Mouse (Mus musculus) forebrain, embryonic 13.5 days (tissue): ENCODE results near the gene Col1a1. TPM values are rescaled to one million over a fixed set of nuclear protein-coding genes. Genes with fewer than 3 reads are reported as not detected.

Experiments used
- ATAC-seq: fragments of 200-750 bp; cut with Nextera tagmentation; 2 replicates; pipeline ENCODE4 v1.8.0; 2017
- H3K27ac ChIP-seq: fragments of 300-500 bp; sonication (generic); 2 replicates; pipeline ENCODE4 v1.5.1; 2015; ENCODE audit warnings: inconsistent platforms, mild to moderate bottlenecking, moderate library complexity
- H3K27me3 ChIP-seq: fragments of 300-500 bp; sonication (generic); 2 replicates; pipeline ENCODE4 v1.6.1; 2015; ENCODE audit warnings: mild to moderate bottlenecking, inconsistent platforms
- H3K36me3 ChIP-seq: fragments of 300-500 bp; sonication (generic); 2 replicates; pipeline ENCODE4 v1.6.1; 2015; ENCODE audit warnings: mild to moderate bottlenecking, inconsistent platforms; ENCODE audit not compliant: poor library complexity, severe bottlenecking
- H3K4me1 ChIP-seq: fragments of 300-500 bp; sonication (generic); 2 replicates; pipeline ENCODE4 v1.6.1; 2015; ENCODE audit warnings: inconsistent platforms
- H3K4me2 ChIP-seq: fragments of 300-500 bp; sonication (generic); 2 replicates; pipeline ENCODE4 v1.6.1; 2015; ENCODE audit warnings: inconsistent platforms, mild to moderate bottlenecking, moderate library complexity
- H3K4me3 ChIP-seq: fragments of 300-500 bp; sonication (generic); 2 replicates; pipeline ENCODE4 v1.5.1; 2015; ENCODE audit warnings: mild to moderate bottlenecking, inconsistent platforms
- H3K9ac ChIP-seq: fragments of 300-500 bp; sonication (generic); 2 replicates; pipeline ENCODE4 v1.6.1; 2015; ENCODE audit warnings: mild to moderate bottlenecking, inconsistent platforms
- H3K9me3 ChIP-seq: fragments of 300-500 bp; sonication (generic); replicated peaks from 2 replicates; pipeline ENCODE4 v1.6.1; 2016; ENCODE audit warnings: inconsistent platforms
- WGBS: fragments of 180-500 bp; shearing (Covaris S2); methylation state at CpG from one replicate; pipeline ENCODE4 v1.1.7; 2015; 5-methylcytosine and 5-hydroxymethylcytosine counted together
- polyA plus RNA-seq: library from polyadenylated mRNA; unstranded; fragments of >200 nt; fragmentation: Nextera tagmentation; extraction: Ambion mirVana; gene quantifications from 2 replicates; pipeline ENCODE4 v1.2.1, GENCODE M21; 2015

Col1a1 gene
- polyA plus RNA-seq, 1 experiment from 2014 or later: 31.5 TPM

- Histone ChIP-seq H3K36me3 (no peaks in the 10 kb centered on the region), H3K4me2 (no peak overlapping the region), H3K27me3 (peaks cover 52% of the 10 kb centered on the region), H3K9me3 (no peaks in the 10 kb centered on the region), H3K4me1 (peaks cover 19% of the 10 kb centered on the region), H3K9ac (no peak overlapping the region), H3K27ac (no peak overlapping the region), H3K4me3 (no peak overlapping the region)
- no peak for ATAC-seq
- 42% methylated on average over 9 of the region's 9 CpGs for WGBS
Measured at GRCm38 (mm10) chr11:94941121-94941520, 5.1 kb downstream of the Col1a1 start.

- no peak overlapping the region for H3K4me2 ChIP-seq
- WGBS: 85% methylated on average over 8 of the region's 8 CpGs
- no peak overlapping the region for H3K4me3 ChIP-seq
- H3K9me3 ChIP-seq: no peaks in the 10 kb centered on the region
- H3K27me3 ChIP-seq: peaks cover 49% of the 10 kb centered on the region
- ATAC-seq: no peak
- H3K4me1 ChIP-seq: peaks cover 13% of the 10 kb centered on the region
- H3K9ac ChIP-seq: no peak overlapping the region
- H3K27ac ChIP-seq: no peak overlapping the region
- H3K36me3 ChIP-seq: no peaks in the 10 kb centered on the region
Measured at GRCm38 (mm10) chr11:94941776-94942175, 5.8 kb downstream of the Col1a1 start.

- H3K4me1 ChIP-seq: peaks cover 8% of the 10 kb centered on the region
- no peak for ATAC-seq
- H3K27ac ChIP-seq: no peak overlapping the region
- peaks cover 47% of the 10 kb centered on the region for H3K27me3 ChIP-seq
- 50% methylated on average over 13 of the region's 13 CpGs for WGBS
- H3K4me3 ChIP-seq: no peak overlapping the region
- no peaks in the 10 kb centered on the region for H3K9me3 ChIP-seq
- no peak overlapping the region for H3K4me2 ChIP-seq
- no peaks in the 10 kb centered on the region for H3K36me3 ChIP-seq
- H3K9ac ChIP-seq: no peak overlapping the region
Measured at GRCm38 (mm10) chr11:94942282-94943023, 6.4 kb downstream of the Col1a1 start.

- H3K36me3 ChIP-seq: no peaks in the 10 kb centered on the region
- no peak overlapping the region for H3K9ac ChIP-seq
- H3K27me3 ChIP-seq: peaks cover 41% of the 10 kb centered on the region
- no peak overlapping the region for H3K4me2 ChIP-seq
- no peak overlapping the region for H3K4me3 ChIP-seq
- no peak for ATAC-seq
- H3K9me3 ChIP-seq: no peaks in the 10 kb centered on the region
- 0 out of 2 replicates have a peak, but pooled peaks cover 2% of the 10 kb centered on the region for H3K4me1 ChIP-seq
- WGBS: 83% methylated on average over 15 of the region's 15 CpGs
- H3K27ac ChIP-seq: no peak overlapping the region
Measured at GRCm38 (mm10) chr11:94943054-94943453, 7.0 kb downstream of the Col1a1 start.

- Histone ChIP-seq H3K36me3 (no peaks in the 10 kb centered on the region), H3K4me2 (no peak overlapping the region), H3K4me1 (no peaks in the 10 kb centered on the region), H3K27me3 (peaks cover 30% of the 10 kb centered on the region), H3K9me3 (no peaks in the 10 kb centered on the region), H3K9ac (no peak overlapping the region), H3K27ac (no peak overlapping the region), H3K4me3 (no peak overlapping the region)
- WGBS: 17% methylated on average over 8 of the region's 8 CpGs
- ATAC-seq: no peak
Measured at GRCm38 (mm10) chr11:94944295-94944694, 8.3 kb downstream of the Col1a1 start.

GRCm38 (mm10) chr11:94945236-94945635 is 9.2 kb downstream of the Col1a1 start:
- Histone ChIP-seq H3K9me3 (no peaks in the 10 kb centered on the region), H3K36me3 (no peaks in the 10 kb centered on the region), H3K4me2 (no peak overlapping the region), H3K27ac (no peak overlapping the region), H3K27me3 (peaks cover 20% of the 10 kb centered on the region; the same call in 1 of the 2 replicates), H3K4me1 (no peaks in the 10 kb centered on the region), H3K9ac (no peak overlapping the region), H3K4me3 (no peak overlapping the region)
- 89% methylated on average over 12 of the region's 12 CpGs for WGBS
- no peak for ATAC-seq

- H3K27ac ChIP-seq: peak overlapping the region; percentile 66
- peak overlapping the region; percentile 26 for H3K4me2 ChIP-seq
- H3K4me3 ChIP-seq: no peak overlapping the region
- H3K36me3 ChIP-seq: no peaks in the 10 kb centered on the region
- no peaks in the 10 kb centered on the region for H3K27me3 ChIP-seq
- no peaks in the 10 kb centered on the region for H3K9me3 ChIP-seq
- 5% methylated on average over 6 of the region's 6 CpGs for WGBS
- H3K9ac ChIP-seq: no peak overlapping the region
- ATAC-seq: peak; percentile 21; the same call in 1 of the 2 replicates
- peaks cover 31% of the 10 kb centered on the region for H3K4me1 ChIP-seq
Measured at GRCm38 (mm10) chr11:94952169-94952568, 16.1 kb downstream of the Col1a1 start.

- Histone ChIP-seq H3K9ac (no peak overlapping the region; the same call in 1 of the 2 replicates), H3K27me3 (no peaks in the 10 kb centered on the region), H3K4me3 (no peak overlapping the region), H3K9me3 (no peaks in the 10 kb centered on the region), H3K4me1 (peaks cover 43% of the 10 kb centered on the region), H3K4me2 (peak overlapping the region; percentile 25), H3K27ac (no peak overlapping the region; the same call in 1 of the 2 replicates), H3K36me3 (no peaks in the 10 kb centered on the region)
- ATAC-seq: peak; percentile 70; the same call in 1 of the 2 replicates
- 42% methylated on average over 9 of the region's 9 CpGs for WGBS
Measured at GRCm38 (mm10) chr11:94955103-94955502, 19.1 kb downstream of the Col1a1 start.

GRCm38 (mm10) chr11:94957693-94958064 is 21.7 kb downstream of the Col1a1 start:
- no peak for ATAC-seq
- no peaks in the 10 kb centered on the region for H3K27me3 ChIP-seq
- WGBS: 88% methylated on average over 9 of the region's 9 CpGs
- H3K4me1 ChIP-seq: peaks cover 35% of the 10 kb centered on the region
- H3K9me3 ChIP-seq: no peaks in the 10 kb centered on the region
- H3K36me3 ChIP-seq: no peaks in the 10 kb centered on the region
- H3K4me3 ChIP-seq: no peak overlapping the region
- H3K4me2 ChIP-seq: no peak overlapping the region
- H3K27ac ChIP-seq: peak overlapping the region; percentile 52
- H3K9ac ChIP-seq: no peak overlapping the region

GRCm38 (mm10) chr11:94958065-94958858 is 22.2 kb downstream of the Col1a1 start:
- peak; percentile 45; the same call in 1 of the 2 replicates for ATAC-seq
- Histone ChIP-seq H3K27me3 (no peaks in the 10 kb centered on the region), H3K9ac (no peak overlapping the region), H3K27ac (peak overlapping the region; percentile 52), H3K9me3 (no peaks in the 10 kb centered on the region), H3K36me3 (no peaks in the 10 kb centered on the region), H3K4me1 (peaks cover 31% of the 10 kb centered on the region), H3K4me2 (no peak overlapping the region), H3K4me3 (no peak overlapping the region)
- 27% methylated on average over 8 of the region's 8 CpGs for WGBS

- H3K27ac ChIP-seq: no peak overlapping the region
- no peak overlapping the region for H3K4me3 ChIP-seq
- no peak overlapping the region for H3K4me2 ChIP-seq
- no peak for ATAC-seq
- H3K36me3 ChIP-seq: no peaks in the 10 kb centered on the region
- 84% methylated on average over 5 of the region's 5 CpGs for WGBS
- H3K27me3 ChIP-seq: no peaks in the 10 kb centered on the region
- no peak overlapping the region for H3K9ac ChIP-seq
- no peaks in the 10 kb centered on the region for H3K9me3 ChIP-seq
- H3K4me1 ChIP-seq: peaks cover 12% of the 10 kb centered on the region
Measured at GRCm38 (mm10) chr11:94962534-94963101, 26.6 kb downstream of the Col1a1 start.

- Histone ChIP-seq H3K4me1 (peaks cover 6% of the 10 kb centered on the region; the same call in 1 of the 2 replicates), H3K9me3 (no peaks in the 10 kb centered on the region), H3K9ac (no peak within 1 kb of the TSS), H3K36me3 (no peaks in the 10 kb centered on the region), H3K4me3 (no peak within 1 kb of the TSS), H3K27me3 (no peaks in the 10 kb centered on the region), H3K27ac (no peak within 1 kb of the TSS), H3K4me2 (no peak within 1 kb of the TSS)
- 56% methylated on average over 4 of the region's 4 CpGs for WGBS
- ATAC-seq: no peak
Measured at GRCm38 (mm10) chr11:94967419-94967818, 31.4 kb downstream of the Col1a1 start, which contains the start of gene Hils1. TSS of gene Hils1 (plus strand) at chr11:94967593.
